Mouse (Mus musculus) liver, adult 2 months (tissue): ENCODE measurements around the gene Camk2b. TPM values are rescaled to one million over a fixed set of nuclear protein-coding genes. Genes with fewer than 3 reads are reported as not detected.

Experiments used
- DNase-seq: peaks from one replicate; pipeline ENCODE4 v3.0.0-alpha.2; 2011; ENCODE audit warnings: low read depth, low spot score; ENCODE audit errors: extremely low read depth
- H3K27ac ChIP-seq: fragments of 200-500 bp; replicated peaks from 2 replicates; pipeline ENCODE4 v1.5.1; 2012; ENCODE audit warnings: low read depth, mild to moderate bottlenecking, control low read depth, inconsistent platforms, low read length; ENCODE audit not compliant: insufficient read depth
- H3K27me3 ChIP-seq: fragments of 200-500 bp; 2 replicates; pipeline ENCODE4 v1.6.1; 2012; ENCODE audit warnings: mild to moderate bottlenecking, moderate library complexity, low read length, inconsistent platforms; ENCODE audit not compliant: control insufficient read depth, insufficient read depth
- H3K36me3 ChIP-seq: fragments of 200-500 bp; 2 replicates; pipeline ENCODE4 v1.6.1; 2012; ENCODE audit warnings: low read length, inconsistent platforms; ENCODE audit not compliant: control insufficient read depth, insufficient read depth
- H3K4me1 ChIP-seq: fragments of 200-500 bp; 2 replicates; pipeline ENCODE4 v1.6.1; 2011; ENCODE audit warnings: low read length; ENCODE audit not compliant: control insufficient read depth, insufficient read depth
- H3K4me3 ChIP-seq: fragments of 200-500 bp; 2 replicates; pipeline ENCODE4 v1.5.1; 2011; ENCODE audit warnings: low read depth, mild to moderate bottlenecking, control low read depth, low read length, moderate library complexity; ENCODE audit not compliant: insufficient read depth
- H3K79me2 ChIP-seq: fragments of 200-500 bp; 2 replicates; pipeline ENCODE4 v1.6.1; 2012; ENCODE audit warnings: inconsistent platforms, mild to moderate bottlenecking, low read length, moderate library complexity; ENCODE audit not compliant: control insufficient read depth, insufficient read depth
- H3K9ac ChIP-seq: fragments of 200-500 bp; 2 replicates; pipeline ENCODE4 v1.6.1; 2012; ENCODE audit warnings: low read depth, mild to moderate bottlenecking, control low read depth, inconsistent platforms, low read length
- CTCF ChIP-seq: fragments of 200-500 bp; IDR thresholded peaks from 2 replicates; pipeline ENCODE4 v1.5.1; 2011; ENCODE audit warnings: low read depth, low read length, control low read depth
- POLR2A ChIP-seq: fragments of 200-500 bp; IDR thresholded peaks from 2 replicates; pipeline ENCODE4 v1.6.1; 2011; ENCODE audit warnings: low read length, control low read depth; ENCODE audit not compliant: insufficient read depth; ENCODE audit errors: extremely low read depth
- WGBS: fragments of 180-500 bp; shearing (Covaris S2); methylation state at CpG from one replicate; pipeline ENCODE4 v1.1.7; 2018; 5-methylcytosine and 5-hydroxymethylcytosine counted together
- polyA plus RNA-seq: library from polyadenylated mRNA; depleted of rRNA; stranded (reverse); fragments of >200 nt; gene quantifications from 2 replicates; pipeline ENCODE4 v1.2.3, GENCODE M21; 2012
- total RNA-seq: library from RNA; depleted of rRNA; stranded (reverse); fragments of >200 nt; gene quantifications from 2 replicates; pipeline ENCODE4 v1.2.3, GENCODE M21; 2014

Camk2b gene
- total and polyA plus RNA-seq, 2 experiments: 8.1 to 8.5 TPM

GRCm38 (mm10) chr11:6086991-6087390 is 20.8 kb upstream of the Camk2b start:
- Histone ChIP-seq H3K27me3 (no peaks in the 10 kb centered on the region), H3K79me2 (no peaks in the 10 kb centered on the region), H3K4me3 (no peak overlapping the region), H3K9ac (no peak overlapping the region), H3K4me1 (no peaks in the 10 kb centered on the region), H3K36me3 (no peaks in the 10 kb centered on the region), H3K27ac (no peak overlapping the region)
- TF ChIP-seq POLR2A (no peak), CTCF (no peak)
- DNase-seq: no peak
- 76% methylated on average over 4 of the region's 4 CpGs for WGBS

- no peak for DNase-seq
- no peaks in the 10 kb centered on the region for H3K4me1 ChIP-seq
- TF ChIP-seq CTCF (no peak), POLR2A (no peak)
- no peaks in the 10 kb centered on the region for H3K79me2 ChIP-seq
- H3K9ac ChIP-seq: no peak overlapping the region
- WGBS: 92% methylated on average over 2 of the region's 2 CpGs
- H3K27ac ChIP-seq: no peak overlapping the region
- no peaks in the 10 kb centered on the region for H3K36me3 ChIP-seq
- no peak overlapping the region for H3K4me3 ChIP-seq
- no peaks in the 10 kb centered on the region for H3K27me3 ChIP-seq
Observed at GRCm38 (mm10) chr11:6078737-6079136, 12.6 kb upstream of the Camk2b start.

GRCm38 (mm10) chr11:6075618-6076066 is 9.5 kb upstream of the Camk2b start:
- Histone ChIP-seq H3K4me1 (no peaks in the 10 kb centered on the region), H3K79me2 (no peaks in the 10 kb centered on the region), H3K4me3 (no peak overlapping the region), H3K9ac (no peak overlapping the region), H3K36me3 (no peaks in the 10 kb centered on the region), H3K27me3 (no peaks in the 10 kb centered on the region), H3K27ac (no peak overlapping the region)
- DNase-seq: no peak
- TF ChIP-seq POLR2A (no peak), CTCF (no peak)
- 83% methylated on average over 8 of the region's 8 CpGs for WGBS

- H3K27me3 ChIP-seq: peaks cover 26% of the 10 kb centered on the region
- no peaks in the 10 kb centered on the region; the same call in 1 of the 2 replicates for H3K4me1 ChIP-seq
- WGBS: 14% methylated on average over 18 of the region's 19 CpGs
- no peak for TF ChIP-seq POLR2A
- TF ChIP-seq CTCF: no peak
- H3K79me2 ChIP-seq: no peaks in the 10 kb centered on the region
- no peak for DNase-seq
- no peak overlapping the region for H3K9ac ChIP-seq
- H3K4me3 ChIP-seq: no peak overlapping the region
- no peaks in the 10 kb centered on the region for H3K36me3 ChIP-seq
- H3K27ac ChIP-seq: no peak overlapping the region
Observed at GRCm38 (mm10) chr11:6068181-6068957, 2.2 kb upstream of the Camk2b start.

GRCm38 (mm10) chr11:6067160-6067559 is 998 bp upstream of the Camk2b start:
- TF ChIP-seq CTCF (no peak), POLR2A (no peak)
- no peak overlapping the region for H3K4me3 ChIP-seq
- H3K27ac ChIP-seq: no peak overlapping the region
- H3K4me1 ChIP-seq: no peaks in the 10 kb centered on the region; the same call in 1 of the 2 replicates
- peaks cover 26% of the 10 kb centered on the region for H3K27me3 ChIP-seq
- no peaks in the 10 kb centered on the region for H3K79me2 ChIP-seq
- H3K9ac ChIP-seq: no peak overlapping the region
- 71% methylated on average over 9 of the region's 9 CpGs for WGBS
- no peak for DNase-seq
- H3K36me3 ChIP-seq: no peaks in the 10 kb centered on the region

GRCm38 (mm10) chr11:6065551-6066121 is 526 bp downstream of the Camk2b start:
- no peaks in the 10 kb centered on the region for H3K79me2 ChIP-seq
- no peaks in the 10 kb centered on the region for H3K36me3 ChIP-seq
- H3K27ac ChIP-seq: no peak overlapping the region
- H3K27me3 ChIP-seq: peaks cover 26% of the 10 kb centered on the region
- no peak overlapping the region for H3K9ac ChIP-seq
- TF ChIP-seq POLR2A (no peak), CTCF (no peak)
- DNase-seq: no peak
- WGBS: 3% methylated on average over 83 of the region's 95 CpGs
- H3K4me3 ChIP-seq: peak overlapping the region; percentile 9; the same call in 1 of the 2 replicates
- no peaks in the 10 kb centered on the region; the same call in 1 of the 2 replicates for H3K4me1 ChIP-seq
